Mouse (Mus musculus) lung, embryonic 16.5 days (tissue): ENCODE data around the gene Apol9a. TPM values are rescaled to one million over a fixed set of nuclear protein-coding genes. Genes with fewer than 3 reads are reported as not detected.

Experiments used
- ATAC-seq: fragments of 200-750 bp; cut with Nextera tagmentation; 2 replicates; pipeline ENCODE4 v1.8.0; 2017; ENCODE audit warnings: low read depth, mild to moderate bottlenecking, moderate library complexity
- H3K27ac ChIP-seq: fragments of 300-500 bp; sonication (generic); 2 replicates; pipeline ENCODE4 v1.5.1; 2014; ENCODE audit warnings: mild to moderate bottlenecking, control low read depth, low read length
- H3K27me3 ChIP-seq: fragments of 300-500 bp; sonication (generic); 2 replicates; pipeline ENCODE4 v1.6.1; 2014; ENCODE audit warnings: low read depth, low read length, mixed read lengths; ENCODE audit not compliant: control insufficient read depth, insufficient read depth
- H3K36me3 ChIP-seq: fragments of 300-500 bp; sonication (generic); 2 replicates; pipeline ENCODE4 v1.6.1; 2014; ENCODE audit warnings: low read length; ENCODE audit not compliant: control insufficient read depth, insufficient read depth
- H3K4me1 ChIP-seq: fragments of 300-500 bp; sonication (generic); replicated peaks from 2 replicates; pipeline ENCODE4 v1.6.1; 2014; ENCODE audit warnings: low read length, mixed read lengths; ENCODE audit not compliant: control insufficient read depth, insufficient read depth
- H3K4me2 ChIP-seq: fragments of 300-500 bp; sonication (generic); 2 replicates; pipeline ENCODE4 v1.6.1; 2014; ENCODE audit warnings: low read depth, low read length, control low read depth
- H3K4me3 ChIP-seq: fragments of 300-500 bp; sonication (generic); 2 replicates; pipeline ENCODE4 v1.5.1; 2014; ENCODE audit warnings: mild to moderate bottlenecking, low read length, control low read depth
- H3K9ac ChIP-seq: fragments of 300-500 bp; sonication (generic); 2 replicates; pipeline ENCODE4 v1.6.1; 2014; ENCODE audit warnings: low read length, control low read depth
- H3K9me3 ChIP-seq: fragments of 300-500 bp; sonication (generic); 2 replicates; pipeline ENCODE4 v1.6.1; 2016; ENCODE audit warnings: low read length; ENCODE audit not compliant: control insufficient read depth
- WGBS: fragments of 180-500 bp; shearing (Covaris S2); extraction: QIAGEN DNeasy Blood & Tissue Kit; methylation state at CpG from one replicate; pipeline ENCODE4 v1.1.7; 2014; 5-methylcytosine and 5-hydroxymethylcytosine counted together
- polyA plus RNA-seq: library from polyadenylated mRNA; unstranded; fragments of >200 nt; fragmentation: Nextera tagmentation; extraction: Ambion mirVana; gene quantifications from 2 replicates; pipeline ENCODE4 v1.2.1, GENCODE M21; 2015

Apol9a gene
- polyA plus RNA-seq, 1 experiment from 2014 or later = 0.13 TPM

GRCm38 (mm10) chr15:77367504-77367903, 43.4 kb downstream of the Apol9a start:
- 34% methylated on average over 8 of the region's 8 CpGs for WGBS
- no peaks in the 10 kb centered on the region for H3K9me3 ChIP-seq
- peaks cover 27% of the 10 kb centered on the region for H3K4me1 ChIP-seq
- no peak overlapping the region for H3K4me3 ChIP-seq
- peak overlapping the region; percentile 90 for H3K27ac ChIP-seq
- H3K4me2 ChIP-seq = no peak overlapping the region
- no peaks in the 10 kb centered on the region for H3K27me3 ChIP-seq
- no peak overlapping the region for H3K9ac ChIP-seq
- ATAC-seq = no peak
- H3K36me3 ChIP-seq = no peaks in the 10 kb centered on the region

DNA sequence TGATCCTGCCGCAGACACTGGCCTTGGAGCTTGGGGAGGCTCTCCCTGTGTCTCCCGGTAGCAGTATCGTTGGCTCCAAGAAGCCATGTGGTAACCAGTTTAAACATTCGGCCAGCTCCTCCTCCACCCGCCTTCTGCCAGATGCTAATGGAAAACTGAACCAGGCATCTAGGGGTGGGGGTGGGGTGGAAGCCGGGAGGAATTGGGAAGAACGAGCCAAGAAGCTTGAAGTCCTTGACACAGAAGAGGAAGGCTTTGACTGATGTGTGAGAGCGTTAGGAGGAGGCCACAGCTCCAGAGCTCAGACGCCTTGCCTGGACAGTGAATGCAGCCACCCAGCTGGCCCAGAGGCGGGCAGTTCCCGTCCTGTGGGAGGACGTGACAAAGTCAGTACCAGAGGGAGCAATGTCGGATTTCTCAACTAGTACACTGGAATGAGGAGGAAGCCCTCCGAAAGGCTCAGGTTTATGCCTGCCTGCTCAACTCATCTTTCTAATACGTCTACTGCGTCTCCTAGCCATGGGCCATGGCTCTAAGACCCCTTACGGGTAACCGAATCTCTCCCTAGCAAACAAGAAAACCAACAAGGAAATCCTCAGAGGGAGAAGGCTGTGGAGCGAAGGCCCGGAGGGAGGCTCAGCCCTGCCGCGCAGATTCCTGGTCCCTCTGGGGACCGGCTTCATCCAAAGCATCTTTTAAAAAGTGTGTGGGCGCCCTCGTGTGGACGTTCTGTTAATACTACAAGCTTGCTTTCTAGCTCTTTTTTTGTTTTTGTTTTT, 44.0 kb downstream of the Apol9a start:
- under 1% methylated on average over 26 of the region's 26 CpGs for WGBS
- no peaks in the 10 kb centered on the region for H3K27me3 ChIP-seq
- peak overlapping the region; percentile 90 for H3K27ac ChIP-seq
- peak overlapping the region; percentile 51 for H3K4me2 ChIP-seq
- peaks cover 27% of the 10 kb centered on the region for H3K4me1 ChIP-seq
- H3K4me3 ChIP-seq = peak overlapping the region; percentile 28
- H3K9me3 ChIP-seq = no peaks in the 10 kb centered on the region
- H3K9ac ChIP-seq = peak overlapping the region; percentile 51
- H3K36me3 ChIP-seq = no peaks in the 10 kb centered on the region
- ATAC-seq = peak; percentile 89

- ATAC-seq = no peak
- Histone ChIP-seq H3K36me3 (no peaks in the 10 kb centered on the region), H3K27ac (peak overlapping the region; percentile 90), H3K4me1 (peaks cover 27% of the 10 kb centered on the region), H3K4me2 (peak overlapping the region; percentile 51; the same call in 1 of the 2 replicates), H3K9me3 (no peaks in the 10 kb centered on the region), H3K9ac (peak overlapping the region; percentile 19; the same call in 1 of the 2 replicates), H3K27me3 (no peaks in the 10 kb centered on the region), H3K4me3 (no peak overlapping the region)
- WGBS = 51% methylated on average over 9 of the region's 9 CpGs
Observed at GRCm38 (mm10) chr15:77365700-77366570, 45.0 kb downstream of the Apol9a start.

DNA sequence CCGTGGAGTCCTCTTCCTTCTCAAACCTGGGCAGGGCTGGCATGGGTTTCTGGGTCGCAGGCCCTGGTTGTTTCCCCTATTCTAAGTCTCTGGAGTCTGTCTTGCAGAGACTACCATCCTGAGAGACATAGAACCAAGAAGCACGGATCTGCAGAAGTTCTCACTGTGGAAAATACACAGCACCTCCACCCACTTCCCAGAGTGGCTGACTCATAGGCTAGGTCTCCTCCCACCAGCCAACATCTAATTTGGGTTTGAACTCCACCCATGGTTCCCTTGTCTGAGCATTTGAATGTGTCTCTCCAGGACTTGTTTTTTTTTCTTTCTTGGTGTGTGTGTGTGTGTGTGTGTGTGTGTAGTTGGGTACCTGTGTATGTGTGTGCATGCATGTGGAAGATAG, 46.9 kb downstream of the Apol9a start:
- Histone ChIP-seq H3K4me3 (no peak overlapping the region), H3K27me3 (no peaks in the 10 kb centered on the region), H3K9me3 (no peaks in the 10 kb centered on the region), H3K4me1 (peaks cover 27% of the 10 kb centered on the region), H3K27ac (no peak overlapping the region), H3K4me2 (no peak overlapping the region), H3K9ac (no peak overlapping the region), H3K36me3 (no peaks in the 10 kb centered on the region)
- ATAC-seq = no peak
- WGBS = 72% methylated on average over 3 of the region's 3 CpGs

DNA sequence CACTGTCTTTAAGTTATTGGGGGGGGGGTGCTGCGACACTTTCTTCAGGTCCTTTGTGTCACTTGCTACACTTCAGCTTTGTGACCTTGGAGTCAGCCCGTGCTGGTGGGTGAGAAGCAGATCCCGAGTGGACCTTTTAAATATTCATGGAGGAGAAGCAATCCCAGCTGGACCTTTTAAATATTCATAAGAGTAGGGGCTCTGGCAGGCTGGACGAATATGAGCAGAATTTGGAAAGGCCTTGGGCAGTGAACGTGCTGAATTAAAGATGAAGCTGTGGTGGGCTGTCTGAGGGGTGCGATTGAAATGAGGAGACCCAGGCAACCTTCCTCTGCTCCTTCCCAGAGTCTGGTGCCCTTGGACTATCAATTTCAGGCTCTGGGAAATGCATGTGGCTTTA, 47.4 kb downstream of the Apol9a start:
- H3K4me3 ChIP-seq = no peak overlapping the region
- no peaks in the 10 kb centered on the region for H3K27me3 ChIP-seq
- H3K9ac ChIP-seq = no peak overlapping the region
- no peaks in the 10 kb centered on the region for H3K36me3 ChIP-seq
- no peak overlapping the region for H3K27ac ChIP-seq
- H3K4me1 ChIP-seq = peaks cover 28% of the 10 kb centered on the region
- H3K4me2 ChIP-seq = no peak overlapping the region
- 55% methylated on average over 6 of the region's 6 CpGs for WGBS
- no peaks in the 10 kb centered on the region for H3K9me3 ChIP-seq
- ATAC-seq = no peak

DNA sequence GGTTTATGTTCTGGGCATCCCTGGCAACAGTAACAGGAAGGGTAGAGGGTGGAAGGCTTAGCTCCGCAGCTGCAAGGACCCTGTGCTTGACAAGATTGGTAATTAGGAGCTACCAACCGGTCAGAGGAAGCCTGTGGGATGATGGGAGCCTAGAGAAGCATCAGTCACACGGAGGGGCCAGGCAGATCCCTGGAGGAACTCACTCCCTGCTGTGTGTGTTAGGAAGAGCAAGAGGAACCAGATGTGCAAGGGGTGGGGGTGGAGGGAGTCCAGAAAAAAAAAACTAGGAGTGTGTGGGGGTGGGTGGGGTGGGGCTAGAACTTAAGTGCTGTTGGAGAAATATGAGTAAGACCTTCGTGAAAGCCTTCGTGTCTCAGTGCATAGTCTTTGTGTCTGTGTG, 48.0 kb downstream of the Apol9a start:
- H3K4me2 ChIP-seq = no peak overlapping the region
- H3K9me3 ChIP-seq = no peaks in the 10 kb centered on the region
- no peaks in the 10 kb centered on the region for H3K27me3 ChIP-seq
- no peak overlapping the region for H3K9ac ChIP-seq
- no peak overlapping the region for H3K4me3 ChIP-seq
- peaks cover 21% of the 10 kb centered on the region for H3K4me1 ChIP-seq
- no peaks in the 10 kb centered on the region for H3K36me3 ChIP-seq
- no peak for ATAC-seq
- WGBS = 18% methylated on average over 5 of the region's 5 CpGs
- no peak overlapping the region for H3K27ac ChIP-seq

- Histone ChIP-seq H3K27me3 (no peaks in the 10 kb centered on the region), H3K9me3 (no peaks in the 10 kb centered on the region), H3K4me1 (peaks cover 14% of the 10 kb centered on the region), H3K36me3 (no peaks in the 10 kb centered on the region), H3K4me2 (no peak overlapping the region), H3K4me3 (no peak overlapping the region), H3K9ac (no peak overlapping the region), H3K27ac (no peak overlapping the region)
- no peak for ATAC-seq
- 91% methylated on average over 8 of the region's 8 CpGs for WGBS
Observed at GRCm38 (mm10) chr15:77359905-77360304, 51.0 kb downstream of the Apol9a start.

DNA sequence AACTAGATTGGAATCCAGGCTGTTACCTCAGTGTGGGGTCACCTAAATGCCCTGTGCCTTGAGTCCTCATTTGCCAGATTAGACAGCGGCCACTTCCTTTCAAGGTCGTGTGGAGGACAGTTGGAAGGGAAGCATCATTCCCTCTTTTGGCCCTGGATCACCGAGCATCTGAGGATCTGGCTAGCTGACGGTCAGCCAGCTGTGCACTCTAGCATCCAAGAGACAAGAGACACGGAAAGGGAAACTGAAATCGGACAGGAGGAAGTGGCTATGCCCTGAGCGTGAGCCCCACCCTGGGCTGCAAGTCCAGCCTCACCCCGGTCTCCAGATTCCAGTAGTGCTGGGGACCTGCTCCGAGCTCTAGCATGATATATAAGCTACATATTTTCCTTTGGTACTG, 51.4 kb downstream of the Apol9a start:
- Histone ChIP-seq H3K4me3 (no peak overlapping the region), H3K9ac (no peak overlapping the region), H3K4me1 (peaks cover 14% of the 10 kb centered on the region), H3K36me3 (no peaks in the 10 kb centered on the region), H3K4me2 (no peak overlapping the region), H3K27ac (no peak overlapping the region), H3K27me3 (no peaks in the 10 kb centered on the region), H3K9me3 (no peaks in the 10 kb centered on the region)
- no peak for ATAC-seq
- 59% methylated on average over 9 of the region's 9 CpGs for WGBS

DNA sequence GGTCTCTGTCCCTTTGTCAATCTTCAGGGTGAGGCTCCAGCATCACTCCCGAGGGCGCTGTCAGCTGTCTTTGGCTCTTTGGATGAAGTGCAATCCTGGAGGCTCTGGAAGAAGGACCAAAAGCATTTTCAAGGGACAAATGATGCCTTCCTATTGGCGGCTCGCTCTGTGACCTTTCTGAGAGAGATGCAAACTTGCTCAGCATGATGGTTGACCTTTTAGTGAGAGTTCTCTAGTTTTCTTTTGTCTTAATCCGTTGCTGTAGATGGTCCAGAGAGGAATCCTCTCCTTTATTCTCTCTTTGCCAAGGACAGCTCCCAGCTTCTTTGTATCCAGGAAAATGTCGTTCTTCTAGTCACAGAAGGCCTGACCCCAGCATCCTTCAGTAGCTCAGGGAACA, 51.9 kb downstream of the Apol9a start:
- peak; percentile 10; the same call in 1 of the 2 replicates for ATAC-seq

More for the DNA sequence above, 51.9 kb downstream of the Apol9a start:
- Histone ChIP-seq H3K4me1 (peaks cover 14% of the 10 kb centered on the region), H3K4me2 (peak overlapping the region; percentile 67), H3K9ac (peak overlapping the region; percentile 72), H3K27ac (no peak overlapping the region), H3K36me3 (no peaks in the 10 kb centered on the region), H3K4me3 (peak overlapping the region; percentile 29), H3K9me3 (no peaks in the 10 kb centered on the region), H3K27me3 (no peaks in the 10 kb centered on the region)
- WGBS = 35% methylated on average over 6 of the region's 6 CpGs
